Mouse (Mus musculus): Measurements from ENCODE around the gene Lhpp. TPM values are rescaled to one million over a fixed set of nuclear protein-coding genes. Genes with fewer than 3 reads are reported as not detected.
A peak's percentile ranks its signal among the peaks of the same experiment; 100 is the strongest.

The Lhpp gene
- total and polyA plus RNA-seq, 2 experiments from 2014 or later: 22.9 to 40.1 TPM

- no peak for TF ChIP-seq CTCF (IDR thresholded peaks at IDR 0.05; ENCODE audit: low read depth)
- TF ChIP-seq EP300 (IDR thresholded peaks at IDR 0.05; ENCODE audit: low read depth): no peak
- H3K9me3 ChIP-seq (replicated peaks; ENCODE audit: control insufficient read depth, low read length): no peaks in the 10 kb centered on the region
- H3K4me1 ChIP-seq (ENCODE audit: control insufficient read depth, insufficient read depth): peaks cover 15% of the 10 kb centered on the region
- no peak overlapping the region for H3K9ac ChIP-seq (replicated peaks; ENCODE audit: low read depth, low read length)
- WGBS: 58% methylated on average over 3 of the region's 3 CpGs
- H3K4me2 ChIP-seq (ENCODE audit: low read depth, low read length): no peak overlapping the region
- DNase-seq (ENCODE audit: low spot score) (no peak), ATAC-seq (ENCODE audit: insufficient read depth, low read depth) (no peak)
- no peaks in the 10 kb centered on the region for H3K36me3 ChIP-seq (replicated peaks; ENCODE audit: control insufficient read depth, insufficient read depth, low read length)
- H3K27me3 ChIP-seq (ENCODE audit: control insufficient read depth, insufficient read depth, low read length): no peaks in the 10 kb centered on the region
- H3K27ac ChIP-seq (ENCODE audit: low read depth): peak overlapping the region; percentile 26; the same call in 1 of the 2 replicates
- H3K4me3 ChIP-seq (ENCODE audit: low read depth, low read length): no peak overlapping the region
Measured at GRCm38 (mm10) chr7:132682901-132683300, 72.5 kb downstream of the Lhpp start.

DNA sequence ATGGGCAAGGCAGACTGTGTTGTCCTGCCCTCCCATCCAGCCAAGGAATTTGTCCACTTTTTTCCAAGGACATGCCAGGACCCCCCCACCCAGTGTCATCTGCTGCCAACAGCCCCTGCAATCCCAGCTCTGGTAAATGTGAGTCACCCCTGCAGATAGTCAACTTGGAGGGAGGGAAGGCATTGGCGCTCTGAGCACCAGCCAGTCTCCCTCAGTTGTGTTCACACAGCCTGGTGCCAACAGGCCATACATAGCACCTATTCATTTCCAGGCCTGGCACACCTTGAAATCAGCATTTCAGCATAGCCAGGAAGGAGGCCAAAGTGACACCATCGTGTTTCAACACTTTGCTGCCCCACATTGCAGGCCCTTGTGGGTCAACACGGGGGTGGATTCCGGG lies 73.5 kb downstream of the Lhpp start:
- Histone ChIP-seq H3K4me2 (ENCODE audit: low read depth, low read length) (no peak overlapping the region), H3K9ac (replicated peaks; ENCODE audit: low read depth, low read length) (no peak overlapping the region), H3K27ac (ENCODE audit: low read depth) (no peak overlapping the region), H3K4me1 (ENCODE audit: control insufficient read depth, insufficient read depth) (peaks cover 25% of the 10 kb centered on the region), H3K9me3 (replicated peaks; ENCODE audit: control insufficient read depth, low read length) (no peaks in the 10 kb centered on the region), H3K27me3 (ENCODE audit: control insufficient read depth, insufficient read depth, low read length) (no peaks in the 10 kb centered on the region), H3K4me3 (ENCODE audit: low read depth, low read length) (no peak overlapping the region), H3K36me3 (replicated peaks; ENCODE audit: control insufficient read depth, insufficient read depth, low read length) (no peaks in the 10 kb centered on the region)
- no peak for ATAC-seq (ENCODE audit: insufficient read depth, low read depth)
- no peak for TF ChIP-seq CTCF (IDR thresholded peaks at IDR 0.05; ENCODE audit: low read depth)
- no peak for TF ChIP-seq EP300 (IDR thresholded peaks at IDR 0.05; ENCODE audit: low read depth)
- 65% methylated on average over 4 of the region's 4 CpGs for WGBS
- no peak for DNase-seq (ENCODE audit: low spot score)

GRCm38 (mm10) chr7:132686515-132686914 lies 76.1 kb downstream of the Lhpp start:
- Histone ChIP-seq H3K4me2 (ENCODE audit: low read depth, low read length) (no peak overlapping the region), H3K4me1 (ENCODE audit: control insufficient read depth, insufficient read depth) (peaks cover 37% of the 10 kb centered on the region), H3K27me3 (ENCODE audit: control insufficient read depth, insufficient read depth, low read length) (no peaks in the 10 kb centered on the region), H3K27ac (ENCODE audit: low read depth) (no peak overlapping the region), H3K36me3 (replicated peaks; ENCODE audit: control insufficient read depth, insufficient read depth, low read length) (no peaks in the 10 kb centered on the region), H3K4me3 (ENCODE audit: low read depth, low read length) (no peak overlapping the region), H3K9me3 (replicated peaks; ENCODE audit: control insufficient read depth, low read length) (no peaks in the 10 kb centered on the region), H3K9ac (replicated peaks; ENCODE audit: low read depth, low read length) (no peak overlapping the region)
- TF ChIP-seq CTCF (IDR thresholded peaks at IDR 0.05; ENCODE audit: low read depth) (no peak), EP300 (IDR thresholded peaks at IDR 0.05; ENCODE audit: low read depth) (no peak)
- WGBS: 72% methylated on average over 3 of the region's 3 CpGs
- ATAC-seq (ENCODE audit: insufficient read depth, low read depth): no peak
- no peak for DNase-seq (ENCODE audit: low spot score)

GRCm38 (mm10) chr7:132687897-132688296 lies 77.5 kb downstream of the Lhpp start:
- ATAC-seq (ENCODE audit: insufficient read depth, low read depth) (no peak), DNase-seq (ENCODE audit: low spot score) (no peak)
- Histone ChIP-seq H3K9me3 (replicated peaks; ENCODE audit: control insufficient read depth, low read length) (no peaks in the 10 kb centered on the region), H3K36me3 (replicated peaks; ENCODE audit: control insufficient read depth, insufficient read depth, low read length) (no peaks in the 10 kb centered on the region), H3K27me3 (ENCODE audit: control insufficient read depth, insufficient read depth, low read length) (no peaks in the 10 kb centered on the region), H3K27ac (ENCODE audit: low read depth) (peak overlapping the region; percentile 56), H3K4me2 (ENCODE audit: low read depth, low read length) (no peak overlapping the region), H3K4me1 (ENCODE audit: control insufficient read depth, insufficient read depth) (peaks cover 37% of the 10 kb centered on the region), H3K9ac (replicated peaks; ENCODE audit: low read depth, low read length) (no peak overlapping the region), H3K4me3 (ENCODE audit: low read depth, low read length) (no peak overlapping the region)
- 34% methylated on average over 2 of the region's 2 CpGs for WGBS
- no peak for TF ChIP-seq EP300 (IDR thresholded peaks at IDR 0.05; ENCODE audit: low read depth)
- TF ChIP-seq CTCF (IDR thresholded peaks at IDR 0.05; ENCODE audit: low read depth): no peak

DNA sequence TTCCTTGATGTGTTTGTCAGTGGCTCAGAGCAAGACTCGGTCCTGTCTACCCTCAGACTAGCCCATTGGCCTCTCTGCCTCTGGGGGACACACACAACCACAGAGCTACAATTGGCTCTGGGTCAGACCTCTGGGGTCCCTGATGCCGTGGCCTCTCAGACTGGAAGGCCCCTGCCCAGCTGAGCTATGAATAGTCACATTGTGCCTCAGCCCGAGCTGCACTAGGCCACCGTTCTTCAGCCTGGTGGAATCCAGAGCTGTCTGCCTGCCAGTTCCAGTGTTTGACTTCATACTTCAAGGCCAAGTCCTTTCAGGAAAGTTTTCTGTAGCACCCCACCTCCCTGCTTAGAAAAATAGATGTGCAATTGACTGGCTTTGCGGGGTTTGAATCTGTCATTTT lies 78.3 kb downstream of the Lhpp start:
- Histone ChIP-seq H3K4me1 (ENCODE audit: control insufficient read depth, insufficient read depth) (peaks cover 34% of the 10 kb centered on the region), H3K27me3 (ENCODE audit: control insufficient read depth, insufficient read depth, low read length) (no peaks in the 10 kb centered on the region), H3K9ac (replicated peaks; ENCODE audit: low read depth, low read length) (no peak overlapping the region), H3K4me2 (ENCODE audit: low read depth, low read length) (no peak overlapping the region), H3K27ac (ENCODE audit: low read depth) (peak overlapping the region; percentile 56), H3K36me3 (replicated peaks; ENCODE audit: control insufficient read depth, insufficient read depth, low read length) (no peaks in the 10 kb centered on the region), H3K4me3 (ENCODE audit: low read depth, low read length) (no peak overlapping the region), H3K9me3 (replicated peaks; ENCODE audit: control insufficient read depth, low read length) (no peaks in the 10 kb centered on the region)
- ATAC-seq (ENCODE audit: insufficient read depth, low read depth): peak; percentile 51
- TF ChIP-seq EP300 (IDR thresholded peaks at IDR 0.05; ENCODE audit: low read depth) (no peak), CTCF (IDR thresholded peaks at IDR 0.05; ENCODE audit: low read depth) (no peak)
- 39% methylated on average over 5 of the region's 5 CpGs for WGBS
- DNase-seq (ENCODE audit: low spot score): peak; percentile 51

- peaks cover 31% of the 10 kb centered on the region for H3K4me1 ChIP-seq (ENCODE audit: control insufficient read depth, insufficient read depth)
- DNase-seq (ENCODE audit: low spot score) (no peak), ATAC-seq (ENCODE audit: insufficient read depth, low read depth) (no peak)
- H3K9me3 ChIP-seq (replicated peaks; ENCODE audit: control insufficient read depth, low read length): peaks cover 2% of the 10 kb centered on the region; the same call in 1 of the 2 replicates
- no peak overlapping the region for H3K9ac ChIP-seq (replicated peaks; ENCODE audit: low read depth, low read length)
- no peaks in the 10 kb centered on the region for H3K27me3 ChIP-seq (ENCODE audit: control insufficient read depth, insufficient read depth, low read length)
- no peaks in the 10 kb centered on the region for H3K36me3 ChIP-seq (replicated peaks; ENCODE audit: control insufficient read depth, insufficient read depth, low read length)
- TF ChIP-seq EP300 (IDR thresholded peaks at IDR 0.05; ENCODE audit: low read depth) (no peak), CTCF (IDR thresholded peaks at IDR 0.05; ENCODE audit: low read depth) (no peak)
- H3K27ac ChIP-seq (ENCODE audit: low read depth): peak overlapping the region; percentile 56; the same call in 1 of the 2 replicates
- H3K4me3 ChIP-seq (ENCODE audit: low read depth, low read length): no peak overlapping the region
- WGBS: 63% methylated on average over 5 of the region's 5 CpGs
- H3K4me2 ChIP-seq (ENCODE audit: low read depth, low read length): no peak overlapping the region
Measured at GRCm38 (mm10) chr7:132689722-132690121, 79.3 kb downstream of the Lhpp start.
